Mouse (Mus musculus) heart, embryonic 11.5 days (tissue): Measurements from ENCODE around the gene Msx1. TPM values are rescaled to one million over a fixed set of nuclear protein-coding genes. Genes with fewer than 3 reads are reported as not detected.
"Not testable (repeated sequence)": the region's sequence is repeated elsewhere in the genome, so short reads cannot be mapped to it uniquely, and the experiment has no call there.

Experiments
- ATAC-seq: fragments of 200-750 bp; cut with Nextera tagmentation; replicated peaks from 2 replicates; pipeline ENCODE4 v1.8.0; 2017; ENCODE audit warnings: moderate library complexity; ENCODE audit not compliant: insufficient number of reproducible peaks, low FRiP score, low TSS enrichment
- H3K27ac ChIP-seq: fragments of 300-500 bp; sonication (generic); 2 replicates; pipeline ENCODE4 v1.5.1; 2014; ENCODE audit warnings: mild to moderate bottlenecking, low read depth, low read length
- H3K27me3 ChIP-seq: fragments of 300-500 bp; sonication (generic); 2 replicates; pipeline ENCODE4 v1.6.1; 2014; ENCODE audit warnings: mild to moderate bottlenecking, low read length, mixed read lengths; ENCODE audit not compliant: control insufficient read depth, insufficient read depth
- H3K36me3 ChIP-seq: fragments of 300-500 bp; sonication (generic); 2 replicates; pipeline ENCODE4 v1.6.1; 2014; ENCODE audit warnings: mild to moderate bottlenecking, low read length, moderate library complexity, mixed read lengths; ENCODE audit not compliant: control insufficient read depth, insufficient read depth
- H3K4me1 ChIP-seq: fragments of 300-500 bp; sonication (generic); 2 replicates; pipeline ENCODE4 v1.6.1; 2014; ENCODE audit warnings: low read length; ENCODE audit not compliant: control insufficient read depth, insufficient read depth
- H3K4me2 ChIP-seq: fragments of 300-500 bp; sonication (generic); 2 replicates; pipeline ENCODE4 v1.6.1; 2014; ENCODE audit warnings: mild to moderate bottlenecking, moderate library complexity
- H3K4me3 ChIP-seq: fragments of 300-500 bp; sonication (generic); 2 replicates; pipeline ENCODE4 v1.5.1; 2014; ENCODE audit warnings: low read depth, low read length
- H3K9ac ChIP-seq: fragments of 300-500 bp; sonication (generic); 2 replicates; pipeline ENCODE4 v1.6.1; 2014; ENCODE audit warnings: mild to moderate bottlenecking, low read depth, low read length, moderate library complexity
- H3K9me3 ChIP-seq: fragments of 300-500 bp; sonication (generic); replicated peaks from 2 replicates; pipeline ENCODE4 v1.6.1; 2016; ENCODE audit warnings: low read length; ENCODE audit not compliant: control insufficient read depth
- WGBS: fragments of 180-500 bp; shearing (Covaris S2); extraction: QIAGEN DNeasy Blood & Tissue Kit; methylation state at CpG from one replicate; pipeline ENCODE4 v1.1.7; 2014; ENCODE audit not compliant: insufficient replicate concordance; 5-methylcytosine and 5-hydroxymethylcytosine counted together
- polyA plus RNA-seq: library from polyadenylated mRNA; unstranded; fragments of >200 nt; fragmentation: Nextera tagmentation; extraction: Ambion mirVana; gene quantifications from 2 replicates; pipeline ENCODE4 v1.2.1, GENCODE M21; 2014

The Msx1 gene
- polyA plus RNA-seq, 1 experiment from 2014 or later = 18.6 TPM

- 47% methylated on average over 15 of the region's 15 CpGs for WGBS
Observed at GRCm38 (mm10) chr5:37851305-37851982, 27.1 kb upstream of the Msx1 start.

GRCm38 (mm10) chr5:37848991-37849719 lies 24.8 kb upstream of the Msx1 start:
- ATAC-seq = no peak
- no peak overlapping the region for H3K27ac ChIP-seq
- 49% methylated on average over 8 of the region's 8 CpGs for WGBS

More at GRCm38 (mm10) chr5:37851305-37851982, 27.1 kb upstream of the Msx1 start:
- Histone ChIP-seq H3K36me3 (no peaks in the 10 kb centered on the region), H3K9ac (no peak overlapping the region), H3K27ac (no peak overlapping the region), H3K4me3 (no peak overlapping the region), H3K4me1 (no peaks in the 10 kb centered on the region), H3K27me3 (no peaks in the 10 kb centered on the region), H3K4me2 (no peak overlapping the region), H3K9me3 (no peaks in the 10 kb centered on the region)
- ATAC-seq = no peak

GRCm38 (mm10) chr5:37836267-37836646 lies 11.9 kb upstream of the Msx1 start:
- no peak overlapping the region for H3K4me3 ChIP-seq
- peaks cover 3% of the 10 kb centered on the region; the same call in 1 of the 2 replicates for H3K4me1 ChIP-seq
- peaks cover 70% of the 10 kb centered on the region for H3K27me3 ChIP-seq
- H3K36me3 ChIP-seq = no peaks in the 10 kb centered on the region
- H3K4me2 ChIP-seq = no peak overlapping the region
- no peak for ATAC-seq
- H3K27ac ChIP-seq = no peak overlapping the region
- no peak overlapping the region for H3K9ac ChIP-seq
- H3K9me3 ChIP-seq = no peaks in the 10 kb centered on the region
- 45% methylated on average over 3 of the region's 3 CpGs for WGBS

More at GRCm38 (mm10) chr5:37848991-37849719, 24.8 kb upstream of the Msx1 start:
- Histone ChIP-seq H3K27me3 (no peaks in the 10 kb centered on the region), H3K9ac (no peak overlapping the region), H3K4me3 (no peak overlapping the region), H3K4me1 (peaks cover 4% of the 10 kb centered on the region; the same call in 1 of the 2 replicates), H3K36me3 (no peaks in the 10 kb centered on the region), H3K9me3 (no peaks in the 10 kb centered on the region), H3K4me2 (no peak overlapping the region)

GRCm38 (mm10) chr5:37835590-37836266 lies 11.3 kb upstream of the Msx1 start:
- H3K4me3 ChIP-seq = no peak overlapping the region
- no peak overlapping the region for H3K27ac ChIP-seq
- no peaks in the 10 kb centered on the region for H3K9me3 ChIP-seq
- no peak for ATAC-seq
- H3K27me3 ChIP-seq = peaks cover 76% of the 10 kb centered on the region
- no peaks in the 10 kb centered on the region for H3K36me3 ChIP-seq
- no peak overlapping the region for H3K9ac ChIP-seq
- 2% methylated on average over 6 of the region's 6 CpGs for WGBS
- peaks cover 3% of the 10 kb centered on the region; the same call in 1 of the 2 replicates for H3K4me1 ChIP-seq
- no peak overlapping the region for H3K4me2 ChIP-seq

- Histone ChIP-seq H3K4me1 (peaks cover 3% of the 10 kb centered on the region; the same call in 1 of the 2 replicates), H3K9me3 (no peaks in the 10 kb centered on the region), H3K36me3 (no peaks in the 10 kb centered on the region), H3K27ac (no peak overlapping the region), H3K9ac (no peak overlapping the region), H3K4me2 (no peak overlapping the region), H3K4me3 (no peak overlapping the region), H3K27me3 (peaks cover 88% of the 10 kb centered on the region)
- no peak for ATAC-seq
- 7% methylated on average over 6 of the region's 6 CpGs for WGBS
Observed at GRCm38 (mm10) chr5:37832766-37833165, 8.4 kb upstream of the Msx1 start.

- Histone ChIP-seq H3K9ac (no peak overlapping the region), H3K27me3 (peaks cover 88% of the 10 kb centered on the region), H3K9me3 (no peaks in the 10 kb centered on the region), H3K27ac (no peak overlapping the region), H3K4me1 (peaks cover 6% of the 10 kb centered on the region; the same call in 1 of the 2 replicates), H3K4me3 (no peak overlapping the region), H3K36me3 (no peaks in the 10 kb centered on the region), H3K4me2 (no peak overlapping the region)
- ATAC-seq = no peak
- 6% methylated on average over 13 of the region's 13 CpGs for WGBS
Observed at GRCm38 (mm10) chr5:37832031-37832430, 7.6 kb upstream of the Msx1 start.

GRCm38 (mm10) chr5:37830436-37830835 lies 6.1 kb upstream of the Msx1 start:
- H3K4me3 ChIP-seq, H3K27ac ChIP-seq, H3K9me3 ChIP-seq, H3K4me2 ChIP-seq, H3K36me3 ChIP-seq, H3K9ac ChIP-seq, ATAC-seq: not testable (repeated sequence)
- 15% methylated on average over 6 of the region's 7 CpGs for WGBS
- peaks cover 91% of the 10 kb centered on the region for H3K27me3 ChIP-seq
- peaks cover 11% of the 10 kb centered on the region; the same call in 1 of the 2 replicates for H3K4me1 ChIP-seq

- H3K27ac ChIP-seq = no peak overlapping the region
- H3K4me1 ChIP-seq = peaks cover 11% of the 10 kb centered on the region; the same call in 1 of the 2 replicates
- H3K9me3 ChIP-seq = no peaks in the 10 kb centered on the region
- no peak overlapping the region for H3K4me3 ChIP-seq
- no peak overlapping the region for H3K4me2 ChIP-seq
- H3K36me3 ChIP-seq = no peaks in the 10 kb centered on the region
- H3K9ac ChIP-seq = no peak overlapping the region
- ATAC-seq = no peak
- peaks cover 94% of the 10 kb centered on the region for H3K27me3 ChIP-seq
- WGBS = 8% methylated on average over 4 of the region's 4 CpGs
Observed at GRCm38 (mm10) chr5:37829926-37830325, 5.5 kb upstream of the Msx1 start.
